Mouse (Mus musculus): Measurements from ENCODE around the gene Gm9774. TPM values are rescaled to one million over a fixed set of nuclear protein-coding genes. Genes with fewer than 3 reads are reported as not detected.

Gene Gm9774
- 2.5 and 6.5 TPM in 2 replicates for total RNA-seq (2014; rRNA removed)
- polyA plus RNA-seq (2015; fragmentation: Nextera tagmentation; extraction: Ambion mirVana), result 9.2 and 12.0 TPM in 2 replicates

DNA sequence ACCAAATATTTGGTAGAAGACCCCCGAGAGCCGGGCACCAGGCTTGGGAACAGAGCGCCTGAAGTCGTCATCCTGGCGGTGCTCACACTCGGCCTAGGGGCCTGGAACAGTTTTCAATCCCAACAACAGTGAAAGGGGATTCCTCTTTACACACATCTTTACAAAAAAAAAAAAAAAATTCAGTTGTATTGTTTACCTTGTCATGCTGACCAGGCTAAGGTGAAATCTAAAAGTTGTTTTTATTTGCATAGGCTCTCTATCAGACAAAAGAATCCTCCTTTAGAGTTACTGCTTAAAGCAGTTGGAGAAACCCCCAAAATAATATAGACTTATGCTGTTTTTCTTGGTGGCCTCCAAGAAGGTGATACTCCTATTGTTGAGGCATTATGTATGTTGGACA is at the start of gene Gm9774:
Gene Gm9774 (minus strand): TSS at position 101 of the 400 bp plus-strand sequence.
- ATAC-seq (no peak), DNase-seq (no peak)
- no peak within 1 kb of the TSS for H3K9ac ChIP-seq
- WGBS, result 94% methylated on average over 6 of the region's 6 CpGs
- H3K36me3 ChIP-seq (ENCODE audit: insufficient read depth), result no peaks in the 10 kb centered on the region
- H3K27ac ChIP-seq (ENCODE audit: low read depth, low read length), result no peak within 1 kb of the TSS
- no peak within 1 kb of the TSS for H3K4me2 ChIP-seq (ENCODE audit: low read depth)
- H3K27me3 ChIP-seq (ENCODE audit: insufficient read depth, low read length), result no peaks in the 10 kb centered on the region
- H3K4me1 ChIP-seq (ENCODE audit: insufficient read depth), result no peaks in the 10 kb centered on the region
- H3K9me3 ChIP-seq (ENCODE audit: low read length), result no peaks in the 10 kb centered on the region
- H3K4me3 ChIP-seq (ENCODE audit: low read depth, low read length), result no peak within 1 kb of the TSS
- no peak for TF ChIP-seq CTCF (IDR thresholded peaks at IDR 0.05; ENCODE audit: low read depth)

GRCm38 (mm10) chr3:92470111-92470510 is 40.9 kb upstream of the Gm9774 start:
- Histone ChIP-seq H3K4me3 (ENCODE audit: low read depth, low read length) (no peak overlapping the region), H3K27ac (ENCODE audit: low read depth, low read length) (no peak overlapping the region), H3K36me3 (ENCODE audit: insufficient read depth) (no peaks in the 10 kb centered on the region), H3K4me1 (ENCODE audit: insufficient read depth) (no peaks in the 10 kb centered on the region), H3K27me3 (ENCODE audit: insufficient read depth, low read length) (no peaks in the 10 kb centered on the region), H3K9ac (no peak overlapping the region), H3K9me3 (ENCODE audit: low read length) (no peaks in the 10 kb centered on the region), H3K4me2 (ENCODE audit: low read depth) (no peak overlapping the region)
- no peak for DNase-seq
- 82% methylated on average over 2 of the region's 2 CpGs for WGBS
- no peak for TF ChIP-seq CTCF (IDR thresholded peaks at IDR 0.05; ENCODE audit: low read depth)
- ATAC-seq, result no peak

DNA sequence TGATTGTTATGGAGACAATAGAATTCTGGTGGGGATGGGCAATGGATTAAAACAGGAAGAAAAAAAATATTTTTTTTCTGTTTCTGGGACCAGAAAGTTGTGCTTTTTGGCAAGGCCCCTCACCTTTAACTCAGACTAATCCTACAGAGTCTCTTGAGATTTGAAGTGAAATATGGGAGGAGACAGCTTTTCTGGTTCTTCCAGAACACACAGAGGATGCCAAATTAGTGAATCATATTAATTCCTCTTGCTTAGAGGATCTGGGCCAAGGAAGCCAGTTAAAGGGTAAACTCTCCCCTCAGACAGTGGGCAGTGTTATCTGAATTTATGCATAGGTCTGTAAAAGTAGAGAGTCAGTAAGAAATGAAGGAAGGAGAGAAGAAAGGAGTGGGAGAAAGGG is 38.2 kb upstream of the Gm9774 start:
- no peak overlapping the region for H3K4me3 ChIP-seq (ENCODE audit: low read depth, low read length)
- ATAC-seq, result no peak
- no peaks in the 10 kb centered on the region for H3K9me3 ChIP-seq (ENCODE audit: low read length)
- H3K36me3 ChIP-seq (ENCODE audit: insufficient read depth), result no peaks in the 10 kb centered on the region
- H3K4me1 ChIP-seq (ENCODE audit: insufficient read depth), result no peaks in the 10 kb centered on the region
- H3K27ac ChIP-seq (ENCODE audit: low read depth, low read length), result no peak overlapping the region
- no peaks in the 10 kb centered on the region for H3K27me3 ChIP-seq (ENCODE audit: insufficient read depth, low read length)
- DNase-seq, result no peak
- H3K4me2 ChIP-seq (ENCODE audit: low read depth), result no peak overlapping the region
- H3K9ac ChIP-seq, result no peak overlapping the region
- TF ChIP-seq CTCF (IDR thresholded peaks at IDR 0.05; ENCODE audit: low read depth), result no peak

DNA sequence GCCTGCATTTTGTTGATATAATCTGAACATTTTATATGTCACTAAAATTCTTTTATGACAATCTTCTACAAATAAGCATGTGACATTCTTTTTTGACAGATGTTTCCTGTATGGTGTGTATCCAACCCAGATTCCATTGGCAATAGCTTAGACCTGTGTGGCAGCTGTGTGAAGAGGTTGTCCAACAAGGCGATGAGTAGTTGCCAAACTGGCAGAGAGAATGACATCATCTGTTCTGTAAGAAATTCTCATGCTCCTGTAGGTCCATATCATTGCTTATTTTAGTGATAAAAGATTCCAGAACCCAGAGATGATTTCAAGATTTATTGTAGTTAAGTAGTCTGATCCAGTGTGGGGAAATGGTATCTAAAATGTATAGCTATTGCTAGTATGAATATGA is 37.4 kb upstream of the Gm9774 start:
- Histone ChIP-seq H3K4me3 (ENCODE audit: low read depth, low read length) (no peak overlapping the region), H3K9me3 (ENCODE audit: low read length) (no peaks in the 10 kb centered on the region), H3K36me3 (ENCODE audit: insufficient read depth) (no peaks in the 10 kb centered on the region), H3K9ac (no peak overlapping the region), H3K4me2 (ENCODE audit: low read depth) (no peak overlapping the region), H3K27ac (ENCODE audit: low read depth, low read length) (no peak overlapping the region), H3K27me3 (ENCODE audit: insufficient read depth, low read length) (no peaks in the 10 kb centered on the region), H3K4me1 (ENCODE audit: insufficient read depth) (no peaks in the 10 kb centered on the region)
- DNase-seq (no peak), ATAC-seq (no peak)
- WGBS, result 86% methylated on average over 1 of the region's 1 CpGs
- TF ChIP-seq CTCF (IDR thresholded peaks at IDR 0.05; ENCODE audit: low read depth), result no peak

GRCm38 (mm10) chr3:92458620-92459019 is 29.4 kb upstream of the Gm9774 start, which contains the start of gene Sprr3:
Gene Sprr3, minus strand, starts transcription at chr3:92458720.
- no peaks in the 10 kb centered on the region for H3K36me3 ChIP-seq (ENCODE audit: insufficient read depth)
- 76% methylated on average over 2 of the region's 2 CpGs for WGBS
- no peaks in the 10 kb centered on the region for H3K27me3 ChIP-seq (ENCODE audit: insufficient read depth, low read length)
- no peak within 1 kb of the TSS for H3K9ac ChIP-seq
- no peaks in the 10 kb centered on the region for H3K9me3 ChIP-seq (ENCODE audit: low read length)
- no peak for ATAC-seq
- no peak for DNase-seq
- no peak within 1 kb of the TSS for H3K27ac ChIP-seq (ENCODE audit: low read depth, low read length)
- H3K4me1 ChIP-seq (ENCODE audit: insufficient read depth), result no peaks in the 10 kb centered on the region
- no peak within 1 kb of the TSS for H3K4me3 ChIP-seq (ENCODE audit: low read depth, low read length)
- H3K4me2 ChIP-seq (ENCODE audit: low read depth), result no peak within 1 kb of the TSS
- no peak for TF ChIP-seq CTCF (IDR thresholded peaks at IDR 0.05; ENCODE audit: low read depth)

DNA sequence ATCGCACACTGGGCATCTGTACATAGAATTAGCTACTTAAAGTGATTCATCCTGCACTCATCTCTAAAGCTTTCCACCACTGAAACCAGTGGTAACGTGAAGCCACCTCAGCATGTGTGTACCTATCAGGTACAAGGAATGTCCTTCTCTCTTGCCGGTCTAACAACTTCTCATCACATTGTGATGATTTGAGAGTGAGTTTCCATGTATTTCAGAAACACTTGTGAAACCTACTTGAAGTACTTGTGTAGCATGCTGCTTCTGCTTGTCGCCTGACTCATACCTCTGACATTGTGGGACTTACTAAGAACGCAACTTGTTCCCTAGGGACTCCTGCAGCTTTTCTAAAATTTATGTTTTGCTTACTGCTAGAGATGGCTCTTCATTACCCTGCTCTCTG is 25.9 kb upstream of the Gm9774 start:
- H3K4me2 ChIP-seq (ENCODE audit: low read depth), result no peak overlapping the region
- H3K9ac ChIP-seq, result no peak overlapping the region
- H3K27ac ChIP-seq (ENCODE audit: low read depth, low read length), result no peak overlapping the region
- no peak overlapping the region for H3K4me3 ChIP-seq (ENCODE audit: low read depth, low read length)
- TF ChIP-seq CTCF (IDR thresholded peaks at IDR 0.05; ENCODE audit: low read depth), result no peak
- ATAC-seq (no peak), DNase-seq (no peak)
- no peaks in the 10 kb centered on the region for H3K36me3 ChIP-seq (ENCODE audit: insufficient read depth)
- no peaks in the 10 kb centered on the region for H3K4me1 ChIP-seq (ENCODE audit: insufficient read depth)
- no peaks in the 10 kb centered on the region for H3K9me3 ChIP-seq (ENCODE audit: low read length)
- H3K27me3 ChIP-seq (ENCODE audit: insufficient read depth, low read length), result no peaks in the 10 kb centered on the region
- WGBS, result 94% methylated on average over 5 of the region's 5 CpGs

GRCm38 (mm10) chr3:92440177-92440576 is 11.0 kb upstream of the Gm9774 start:
- no peak for ATAC-seq
- no peak overlapping the region for H3K27ac ChIP-seq (ENCODE audit: low read depth, low read length)
- no peak for TF ChIP-seq CTCF (IDR thresholded peaks at IDR 0.05; ENCODE audit: low read depth)
- H3K9me3 ChIP-seq (ENCODE audit: low read length), result no peaks in the 10 kb centered on the region
- no peak overlapping the region for H3K9ac ChIP-seq
- no peaks in the 10 kb centered on the region for H3K36me3 ChIP-seq (ENCODE audit: insufficient read depth)
- 92% methylated on average over 3 of the region's 3 CpGs for WGBS
- no peaks in the 10 kb centered on the region for H3K4me1 ChIP-seq (ENCODE audit: insufficient read depth)
- no peak for DNase-seq
- H3K4me3 ChIP-seq (ENCODE audit: low read depth, low read length), result no peak overlapping the region
- no peaks in the 10 kb centered on the region for H3K27me3 ChIP-seq (ENCODE audit: insufficient read depth, low read length)
- H3K4me2 ChIP-seq (ENCODE audit: low read depth), result no peak overlapping the region

DNA sequence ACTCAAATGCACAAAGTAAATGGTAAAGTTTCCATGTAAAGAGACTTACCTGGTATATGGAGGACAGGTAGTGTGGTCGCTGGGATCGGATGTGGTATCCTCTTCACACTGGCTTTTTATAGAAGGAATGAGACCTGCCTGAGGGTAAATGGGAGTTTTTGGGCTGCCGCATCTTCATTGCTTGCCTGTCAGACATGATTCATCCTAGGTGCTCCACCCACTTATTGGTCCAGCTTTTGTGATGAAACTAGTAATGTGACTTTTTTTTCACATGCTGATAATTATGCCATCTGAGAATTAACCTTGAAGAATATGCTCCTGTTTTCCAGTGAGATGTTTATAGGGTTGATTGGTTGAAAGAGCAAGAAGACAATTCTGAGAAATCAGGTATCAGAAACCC is 9.5 kb upstream of the Gm9774 start, which contains the start of gene Sprr1b:
Gene Sprr1b (minus strand): TSS at position 101 of the 400 bp plus-strand sequence.
- Histone ChIP-seq H3K4me1 (ENCODE audit: insufficient read depth) (no peaks in the 10 kb centered on the region), H3K27ac (ENCODE audit: low read depth, low read length) (no peak within 1 kb of the TSS), H3K4me2 (ENCODE audit: low read depth) (no peak within 1 kb of the TSS), H3K36me3 (ENCODE audit: insufficient read depth) (no peaks in the 10 kb centered on the region), H3K9ac (no peak within 1 kb of the TSS), H3K9me3 (ENCODE audit: low read length) (no peaks in the 10 kb centered on the region), H3K4me3 (ENCODE audit: low read depth, low read length) (no peak within 1 kb of the TSS), H3K27me3 (ENCODE audit: insufficient read depth, low read length) (no peaks in the 10 kb centered on the region)
- DNase-seq (no peak), ATAC-seq (no peak)
- 98% methylated on average over 3 of the region's 3 CpGs for WGBS
- no peak for TF ChIP-seq CTCF (IDR thresholded peaks at IDR 0.05; ENCODE audit: low read depth)

All from forebrain, postnatal 0 days (tissue).